Mouse (Mus musculus) heart, postnatal 0 days (tissue): Measurements from ENCODE around the gene Fam20a.

ENCODE experiments used
- CTCF ChIP-seq: IDR thresholded peaks from 2 replicates; pipeline ENCODE4 v1.5.1; 2016; ENCODE audit warnings: antibody characterized with exemption, control low read depth, low read depth
- EP300 ChIP-seq: IDR thresholded peaks from 2 replicates; pipeline ENCODE4 v1.6.1; 2016; ENCODE audit warnings: antibody characterized with exemption, low read depth

DNA sequence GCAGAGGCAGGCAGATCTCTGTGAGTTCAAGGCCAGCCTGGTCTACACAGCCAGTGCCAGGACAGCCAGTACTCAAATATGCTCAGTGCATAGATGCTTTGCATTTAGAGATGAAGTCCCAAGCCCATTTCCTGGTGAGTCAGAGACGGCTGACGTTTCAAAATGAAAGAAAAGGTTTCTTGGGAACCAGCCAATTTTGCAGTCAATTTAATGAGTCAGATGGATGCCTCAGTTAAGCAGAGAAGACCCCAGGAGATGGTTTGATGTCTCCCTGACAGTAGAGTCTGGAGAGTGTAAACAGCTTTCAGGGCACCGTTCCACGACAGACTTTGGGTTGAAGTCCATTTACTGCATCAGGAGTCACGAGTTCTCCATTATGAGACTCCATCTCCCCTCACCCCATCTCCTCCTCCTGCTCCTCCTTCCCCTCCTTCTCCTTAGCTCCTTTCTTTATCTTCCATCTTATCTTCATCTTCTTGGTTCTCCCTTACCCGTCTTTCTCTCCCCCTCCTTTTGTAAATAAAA, 86.1 kb downstream of the Fam20a start:
- TF ChIP-seq CTCF (no peak), EP300 (no peak)
